Mouse (Mus musculus) stomach, embryonic 16.5 days (tissue): ENCODE measurements around the gene Baz2b. TPM values are rescaled to one million over a fixed set of nuclear protein-coding genes. Genes with fewer than 3 reads are reported as not detected.

Experiments
- ATAC-seq: fragments of 200-750 bp; cut with Nextera tagmentation; 2 replicates; pipeline ENCODE4 v1.8.0; 2017; ENCODE audit warnings: moderate number of reproducible peaks, moderate TSS enrichment; ENCODE audit not compliant: insufficient read depth, low FRiP score
- H3K27ac ChIP-seq: fragments of 300-500 bp; sonication (generic); 2 replicates; pipeline ENCODE4 v1.5.1; 2014; ENCODE audit warnings: low read length
- H3K27me3 ChIP-seq: fragments of 300-500 bp; sonication (generic); 2 replicates; pipeline ENCODE4 v1.6.1; 2014; ENCODE audit warnings: low read length, control low read depth, mixed read lengths; ENCODE audit not compliant: control insufficient read depth, insufficient read depth
- H3K36me3 ChIP-seq: fragments of 300-500 bp; sonication (generic); 2 replicates; pipeline ENCODE4 v1.6.1; 2014; ENCODE audit warnings: low read length; ENCODE audit not compliant: control insufficient read depth, insufficient read depth
- H3K4me1 ChIP-seq: fragments of 300-500 bp; sonication (generic); 2 replicates; pipeline ENCODE4 v1.6.1; 2014; ENCODE audit warnings: low read length, control low read depth, mixed read lengths; ENCODE audit not compliant: control insufficient read depth, insufficient read depth
- H3K4me2 ChIP-seq: fragments of 300-500 bp; sonication (generic); 2 replicates; pipeline ENCODE4 v1.6.1; 2014; ENCODE audit warnings: low read depth, low read length, mixed read lengths
- H3K4me3 ChIP-seq: fragments of 300-500 bp; sonication (generic); replicated peaks from 2 replicates; pipeline ENCODE4 v1.5.1; 2014; ENCODE audit warnings: mild to moderate bottlenecking, low read length
- H3K9ac ChIP-seq: fragments of 300-500 bp; sonication (generic); 2 replicates; pipeline ENCODE4 v1.6.1; 2014; ENCODE audit warnings: low read length
- H3K9me3 ChIP-seq: fragments of 300-500 bp; sonication (generic); replicated peaks from 2 replicates; pipeline ENCODE4 v1.6.1; 2016; ENCODE audit warnings: low read length, control low read depth; ENCODE audit not compliant: control insufficient read depth
- WGBS: fragments of 180-500 bp; shearing (Covaris S2); extraction: QIAGEN DNeasy Blood & Tissue Kit; methylation state at CpG from one replicate; pipeline ENCODE4 v1.1.7; 2014; 5-methylcytosine and 5-hydroxymethylcytosine counted together
- polyA plus RNA-seq: library from polyadenylated mRNA; unstranded; fragments of >200 nt; fragmentation: Nextera tagmentation; extraction: Ambion mirVana; gene quantifications from 2 replicates; pipeline ENCODE4 v1.2.1, GENCODE M21; 2015

The Baz2b gene
- polyA plus RNA-seq, 1 experiment from 2014 or later: 49.2 TPM

GRCm38 (mm10) chr2:60223489-60223888 is 13.8 kb upstream of the Baz2b start:
- Histone ChIP-seq H3K4me3 (no peak overlapping the region), H3K27ac (no peak overlapping the region), H3K4me1 (peaks cover 7% of the 10 kb centered on the region), H3K27me3 (no peaks in the 10 kb centered on the region), H3K9ac (no peak overlapping the region), H3K9me3 (no peaks in the 10 kb centered on the region), H3K36me3 (no peaks in the 10 kb centered on the region), H3K4me2 (no peak overlapping the region)
- no peak for ATAC-seq
- WGBS: 80% methylated on average over 1 of the region's 1 CpGs

GRCm38 (mm10) chr2:60221954-60222353 is 12.3 kb upstream of the Baz2b start:
- H3K4me1 ChIP-seq: peaks cover 12% of the 10 kb centered on the region
- H3K27me3 ChIP-seq: no peaks in the 10 kb centered on the region
- ATAC-seq: no peak
- H3K9ac ChIP-seq: no peak overlapping the region
- H3K36me3 ChIP-seq: no peaks in the 10 kb centered on the region
- no peak overlapping the region for H3K4me2 ChIP-seq
- 81% methylated on average over 2 of the region's 2 CpGs for WGBS
- no peaks in the 10 kb centered on the region for H3K9me3 ChIP-seq
- no peak overlapping the region for H3K27ac ChIP-seq
- H3K4me3 ChIP-seq: no peak overlapping the region

DNA sequence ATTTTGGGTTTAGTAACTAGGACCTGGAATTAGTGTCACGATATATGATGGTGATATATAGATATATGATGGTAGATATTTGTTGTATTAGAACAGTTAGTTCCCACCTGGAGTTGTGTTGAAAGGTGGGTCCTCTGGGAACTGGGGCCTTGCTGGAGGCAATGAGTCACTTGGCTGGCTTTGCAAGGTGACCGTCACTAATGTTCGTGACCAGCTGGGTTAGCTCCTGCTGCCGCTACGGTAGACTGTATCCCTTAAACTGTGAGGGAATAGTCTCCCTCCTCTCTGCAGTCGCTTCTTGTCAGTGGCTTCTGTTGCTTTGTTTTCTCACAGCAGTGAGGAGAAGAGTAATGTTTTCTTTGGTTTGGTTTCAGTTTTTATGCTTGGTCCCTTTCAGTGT is 11.6 kb upstream of the Baz2b start:
- 58% methylated on average over 6 of the region's 6 CpGs for WGBS
- no peaks in the 10 kb centered on the region for H3K27me3 ChIP-seq
- H3K4me3 ChIP-seq: no peak overlapping the region
- no peak overlapping the region for H3K27ac ChIP-seq
- H3K9ac ChIP-seq: no peak overlapping the region
- H3K4me1 ChIP-seq: peaks cover 16% of the 10 kb centered on the region
- no peaks in the 10 kb centered on the region for H3K9me3 ChIP-seq
- H3K4me2 ChIP-seq: no peak overlapping the region
- H3K36me3 ChIP-seq: no peaks in the 10 kb centered on the region
- ATAC-seq: no peak

DNA sequence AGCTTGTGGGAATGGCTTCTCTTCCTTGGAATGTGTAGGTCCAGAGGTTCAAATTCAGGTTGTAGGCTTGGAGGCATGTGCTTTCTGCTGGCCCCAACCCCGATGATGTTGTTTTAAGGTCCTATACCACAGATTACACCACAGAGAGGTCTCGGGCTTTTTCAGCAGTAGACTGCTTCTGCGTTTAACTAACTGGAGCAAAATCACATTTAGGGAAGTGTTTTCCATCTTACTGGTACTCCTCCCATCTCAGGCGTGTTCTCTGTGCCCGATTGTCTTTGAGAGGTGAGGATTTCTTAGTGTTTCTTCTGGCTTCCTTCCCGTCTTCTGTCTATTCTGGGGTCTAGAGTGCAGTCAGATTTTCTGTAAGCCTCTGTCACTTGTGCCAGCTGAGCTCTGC is 8.0 kb upstream of the Baz2b start:
- WGBS: 73% methylated on average over 6 of the region's 6 CpGs
- no peak overlapping the region for H3K4me2 ChIP-seq
- ATAC-seq: no peak

DNA sequence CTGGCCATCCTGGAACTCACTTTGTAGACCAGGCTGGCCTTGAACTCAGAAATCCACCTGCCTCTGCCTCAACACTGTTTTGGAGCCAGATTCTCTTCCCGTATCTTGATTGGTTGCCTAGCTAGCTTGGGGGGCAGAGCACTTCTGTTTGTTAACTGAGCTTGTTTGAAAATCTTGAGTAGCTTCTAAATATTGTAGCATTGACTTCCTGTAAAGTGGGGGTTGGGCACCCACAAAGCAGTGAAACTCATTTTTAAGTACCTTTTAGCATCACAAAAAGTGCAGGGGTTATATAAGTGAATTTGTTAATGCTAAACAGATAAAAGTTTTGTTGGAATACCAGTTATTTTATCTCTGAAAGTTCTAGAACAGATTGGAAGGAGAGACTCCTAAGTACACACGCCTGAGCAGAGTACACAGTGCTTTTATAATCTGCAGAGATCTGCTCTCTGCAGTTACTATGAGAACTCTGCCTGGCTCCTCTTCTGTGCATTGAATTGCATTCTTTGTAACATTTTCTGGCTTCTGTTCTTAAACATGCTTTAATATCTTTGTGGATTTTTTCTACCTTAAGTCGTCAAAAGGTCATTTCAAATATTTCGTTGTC is 7.0 kb upstream of the Baz2b start:
- Histone ChIP-seq H3K36me3 (0 out of 2 replicates have a peak, but pooled peaks cover 3% of the 10 kb centered on the region), H3K4me1 (peaks cover 36% of the 10 kb centered on the region), H3K27ac (no peak overlapping the region), H3K4me3 (no peak overlapping the region), H3K9ac (no peak overlapping the region), H3K4me2 (no peak overlapping the region), H3K9me3 (no peaks in the 10 kb centered on the region), H3K27me3 (no peaks in the 10 kb centered on the region)
- no peak for ATAC-seq
- 60% methylated on average over 4 of the region's 4 CpGs for WGBS

More for the DNA sequence above, 8.0 kb upstream of the Baz2b start:
- Histone ChIP-seq H3K27ac (no peak overlapping the region), H3K4me3 (no peak overlapping the region), H3K9ac (no peak overlapping the region), H3K36me3 (no peaks in the 10 kb centered on the region), H3K4me1 (peaks cover 31% of the 10 kb centered on the region), H3K9me3 (no peaks in the 10 kb centered on the region), H3K27me3 (no peaks in the 10 kb centered on the region)

GRCm38 (mm10) chr2:60214683-60215082 is 5.0 kb upstream of the Baz2b start:
- WGBS: 92% methylated on average over 2 of the region's 2 CpGs
- no peak for ATAC-seq
- no peak overlapping the region for H3K4me2 ChIP-seq

GRCm38 (mm10) chr2:60212488-60212887 is 2.8 kb upstream of the Baz2b start:
- no peak overlapping the region for H3K27ac ChIP-seq
- 0 out of 2 replicates have a peak, but pooled peaks cover 3% of the 10 kb centered on the region for H3K36me3 ChIP-seq
- H3K4me2 ChIP-seq: peak overlapping the region; percentile 94; the same call in 1 of the 2 replicates
- H3K4me1 ChIP-seq: peaks cover 45% of the 10 kb centered on the region
- no peak overlapping the region for H3K4me3 ChIP-seq
- H3K9me3 ChIP-seq: no peaks in the 10 kb centered on the region
- no peak overlapping the region for H3K9ac ChIP-seq
- no peaks in the 10 kb centered on the region for H3K27me3 ChIP-seq
- no peak for ATAC-seq

More at GRCm38 (mm10) chr2:60214683-60215082, 5.0 kb upstream of the Baz2b start:
- H3K9me3 ChIP-seq: no peaks in the 10 kb centered on the region
- peaks cover 40% of the 10 kb centered on the region for H3K4me1 ChIP-seq
- no peak overlapping the region for H3K27ac ChIP-seq
- no peak overlapping the region for H3K9ac ChIP-seq
- no peak overlapping the region for H3K4me3 ChIP-seq
- H3K27me3 ChIP-seq: no peaks in the 10 kb centered on the region
- 0 out of 2 replicates have a peak, but pooled peaks cover 3% of the 10 kb centered on the region for H3K36me3 ChIP-seq

GRCm38 (mm10) chr2:60210821-60211220 is 1.2 kb upstream of the Baz2b start:
- Histone ChIP-seq H3K9me3 (no peaks in the 10 kb centered on the region), H3K4me3 (peak overlapping the region; percentile 91), H3K36me3 (0 out of 2 replicates have a peak, but pooled peaks cover 3% of the 10 kb centered on the region), H3K27ac (peak overlapping the region; percentile 90), H3K27me3 (no peaks in the 10 kb centered on the region), H3K4me2 (peak overlapping the region; percentile 94), H3K9ac (peak overlapping the region; percentile 99), H3K4me1 (peaks cover 32% of the 10 kb centered on the region)
- 11% methylated on average over 5 of the region's 5 CpGs for WGBS
- ATAC-seq: no peak

- WGBS: under 1% methylated on average over 23 of the region's 35 CpGs
- Histone ChIP-seq H3K9ac (peak overlapping the region; percentile 99), H3K4me1 (peaks cover 30% of the 10 kb centered on the region), H3K27me3 (no peaks in the 10 kb centered on the region), H3K36me3 (0 out of 2 replicates have a peak, but pooled peaks cover 3% of the 10 kb centered on the region), H3K27ac (peak overlapping the region; percentile 90), H3K9me3 (no peaks in the 10 kb centered on the region), H3K4me2 (peak overlapping the region; percentile 70), H3K4me3 (peak overlapping the region; percentile 91)
- 0 out of 2 replicates have a peak, but pooled peaks have one; percentile 39 for ATAC-seq
Observed at GRCm38 (mm10) chr2:60209122-60209611, 472 bp downstream of the Baz2b start.
